Mouse (Mus musculus) neutrophil, adult 59 days (primary cell): ENCODE measurements around the gene Trmt2b. TPM values are rescaled to one million over a fixed set of nuclear protein-coding genes. Genes with fewer than 3 reads are reported as not detected.

Source experiments
- total RNA-seq, 2 experiments: library from RNA; stranded (reverse); gene quantifications; 1 replicate in 1 of 2; 2 replicates in 1 of 2; pipeline ENCODE4 v1.2.4; 2023

Gene Trmt2b
- total RNA-seq, result 10 to 100 TPM; 15.6 to 16.5 TPM

DNA sequence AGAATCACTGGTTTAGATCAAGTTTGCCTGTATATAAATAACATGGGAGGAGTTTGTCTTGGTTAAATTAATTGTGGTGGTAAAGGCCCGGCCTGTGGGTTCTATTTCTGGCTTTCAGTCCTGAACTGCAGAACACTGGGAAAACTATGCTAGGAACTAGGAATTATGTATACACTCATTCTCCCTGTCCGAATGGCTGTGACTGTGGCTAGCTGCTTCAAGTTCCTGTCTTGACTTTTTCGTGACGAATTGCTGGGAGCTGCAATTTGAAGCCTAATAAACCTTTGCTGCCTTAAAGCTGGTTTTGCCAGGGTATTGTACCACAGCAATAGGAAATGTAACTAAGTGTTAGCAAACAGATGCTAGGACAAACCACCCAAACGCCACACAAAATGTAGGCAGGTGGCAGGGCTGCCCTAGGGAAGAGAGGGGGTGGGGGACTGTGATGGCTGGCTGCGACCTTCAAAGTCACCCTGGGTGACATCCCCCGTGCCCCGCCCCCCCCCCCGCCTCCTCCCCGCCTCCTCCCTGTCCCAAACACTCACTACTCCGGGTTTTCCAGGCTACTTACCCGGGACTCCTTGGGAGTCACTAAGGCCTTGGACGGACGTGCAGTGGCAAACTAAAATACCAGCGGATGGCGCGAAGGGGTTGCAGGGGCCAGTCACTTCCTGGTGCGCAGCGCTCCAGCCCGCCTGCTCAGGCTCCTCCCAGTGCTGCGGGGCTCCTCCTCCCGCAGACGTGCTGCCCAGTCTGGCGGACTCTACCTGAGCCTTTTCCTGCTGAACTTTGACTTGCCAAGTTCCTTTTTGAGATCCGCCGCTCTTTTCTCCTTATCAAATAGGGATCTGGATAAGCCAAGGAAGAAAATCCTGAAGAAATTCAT is at the start of gene Trmt2b:
Gene Trmt2b (minus strand): TSS at position 710 of the 886 bp plus-strand sequence.

DNA sequence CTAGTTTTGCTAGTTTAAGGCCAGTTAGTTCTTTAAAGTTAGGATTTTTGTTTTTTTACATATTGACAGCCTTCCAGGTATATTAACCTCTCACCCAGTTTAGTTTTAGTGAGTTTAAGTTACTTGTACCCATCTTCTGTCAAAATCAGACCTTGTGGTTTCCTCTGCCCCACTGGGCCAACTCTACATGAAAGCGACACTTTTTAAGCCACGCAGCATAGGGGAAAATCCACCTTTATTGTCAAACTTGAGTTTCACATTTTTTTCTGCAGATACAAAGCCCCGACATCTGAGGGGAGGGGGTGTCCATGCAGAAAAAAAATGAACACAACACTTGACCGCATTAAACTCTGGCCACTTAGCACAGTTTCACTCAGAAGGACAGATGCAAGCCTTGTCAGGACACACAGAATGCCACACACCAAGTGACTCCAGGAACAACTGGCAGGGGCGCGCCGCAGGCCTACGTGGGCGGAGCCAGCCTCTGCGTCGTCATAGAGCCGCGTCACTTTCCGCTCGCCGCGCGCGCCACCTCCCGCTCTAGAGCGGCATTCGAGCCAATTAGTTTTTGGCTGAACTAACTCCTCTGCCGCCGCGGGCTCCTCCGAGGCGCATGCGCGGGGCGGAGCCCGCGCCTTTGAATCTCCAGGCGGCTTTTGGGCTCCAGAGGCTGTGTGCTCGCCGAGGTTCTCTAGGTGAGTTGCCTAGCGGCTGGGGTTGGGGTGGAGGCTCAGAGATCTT is 30.9 kb upstream of the Trmt2b start, which contains the start of gene Cenpi:
Gene Cenpi (plus strand): TSS at position 551 of the 741 bp plus-strand sequence.

DNA sequence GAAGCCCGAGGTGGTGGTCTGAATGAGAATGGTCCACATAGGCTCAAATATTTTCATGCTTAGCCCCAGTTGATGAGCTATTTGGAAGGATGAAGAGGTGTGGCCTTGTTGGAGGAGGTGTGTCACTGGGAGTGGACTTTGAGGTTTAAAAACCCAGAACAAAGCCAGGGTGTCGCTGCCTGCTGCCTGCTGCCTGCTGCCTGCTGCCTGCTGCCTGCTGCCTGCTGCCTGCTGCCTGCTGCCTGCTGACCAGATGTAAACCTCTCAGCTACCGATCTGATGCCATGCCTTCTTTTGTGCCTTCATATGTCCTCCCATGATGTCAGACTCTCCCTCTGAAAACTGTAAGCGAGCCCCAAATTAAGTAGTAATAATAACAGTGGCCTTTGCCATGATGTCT is 54.9 kb downstream of the Trmt2b start, which contains the start of gene Nox1:
Gene Nox1 (minus strand): TSS at position 101 of the 400 bp plus-strand sequence.

DNA sequence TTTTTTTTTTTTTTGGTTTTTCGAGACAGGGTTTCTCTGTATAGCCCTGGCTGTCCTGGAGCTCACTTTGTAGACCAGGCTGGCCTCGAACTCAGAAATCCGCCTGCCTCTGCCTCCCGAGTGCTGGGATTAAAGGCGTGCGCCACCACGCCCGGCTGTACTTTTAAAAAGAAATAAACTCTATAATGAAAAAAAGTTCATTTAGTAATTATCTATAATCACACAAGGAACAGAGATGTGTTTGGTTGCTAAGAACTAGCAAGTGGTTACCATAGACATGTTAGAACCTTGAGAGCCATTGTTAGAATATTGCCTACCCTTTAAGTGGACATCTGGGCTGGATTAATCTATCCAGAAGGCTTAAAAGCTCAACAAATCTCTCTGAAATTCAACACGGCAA is 89.6 kb downstream of the Trmt2b start, which contains the start of gene Arl13a:
Gene Arl13a (plus strand): TSS at position 301 of the 400 bp plus-strand sequence.

Other genes starting within 250 kb of the Trmt2b start
- gene Cstf2, start 217.8 kb downstream of the Trmt2b start, total RNA-seq, result 10 to 100 TPM; 15.0 to 25.0 TPM
- 1 to 10 TPM in 1 of 2 experiments, under 1 TPM in 1; 0.31 to 1.0 TPM for gene Xkrx, start 114.9 kb downstream of the Trmt2b start, total RNA-seq
- gene Arl13a, start 89.5 kb downstream of the Trmt2b start, total RNA-seq, result not detected
- under 1 TPM in 1 of 2 experiments, not detected in 1; 0.47 TPM for gene Nox1, start 55.0 kb downstream of the Trmt2b start, total RNA-seq
- not detected for gene Tmem35a, start 18.2 kb upstream of the Trmt2b start, total RNA-seq
- gene Cenpi, start 31.1 kb upstream of the Trmt2b start, total RNA-seq, result 10 to 100 TPM in 1 of 2 experiments, 1 to 10 TPM in 1; 7.9 to 11.8 TPM
- gene Drp2, start 127.6 kb upstream of the Trmt2b start, total RNA-seq, result under 1 TPM; 0.20 to 0.40 TPM
- not detected for gene Taf7l, start 199.5 kb upstream of the Trmt2b start, total RNA-seq